Mouse (Mus musculus): ENCODE measurements around the gene Lipt2.

The Lipt2 gene

GRCm38 (mm10) chr7:100159105-100159841, at the start of gene Lipt2:
Gene Lipt2 (plus strand): TSS chr7:100159277.
- CTCF ChIA-PET = no interaction called here

- CTCF ChIA-PET = no interaction called here
Measured at GRCm38 (mm10) chr7:100111506-100111905, 47.6 kb upstream of the Lipt2 start.

GRCm38 (mm10) chr7:100113821-100114220, 45.3 kb upstream of the Lipt2 start:
- CTCF ChIA-PET = interaction anchor here (0.6 kb wide), 1 partner anchor 11 kb away, joined by 3 read pairs; no protein-coding TSS in a partner anchor

- CTCF ChIA-PET = no interaction called here
Measured at GRCm38 (mm10) chr7:100114279-100114678, 44.8 kb upstream of the Lipt2 start.

- CTCF ChIA-PET = no interaction called here
Measured at GRCm38 (mm10) chr7:100120791-100121261, 38.3 kb upstream of the Lipt2 start.

- CTCF ChIA-PET = interaction anchor here (0.8 kb wide), 1 partner anchor 247 kb away, joined by 16 read pairs; no protein-coding TSS in a partner anchor
Measured at GRCm38 (mm10) chr7:100121376-100121789, 37.7 kb upstream of the Lipt2 start, which contains the start of gene Pold3. Gene Pold3 (minus strand): TSS chr7:100121565.

- CTCF ChIA-PET = interaction anchor here (0.6 kb wide), 1 partner anchor 1490 kb away, joined by 3 read pairs; no protein-coding TSS in a partner anchor
Measured at GRCm38 (mm10) chr7:100123486-100123885, 35.6 kb upstream of the Lipt2 start.

GRCm38 (mm10) chr7:100124211-100124610, 34.9 kb upstream of the Lipt2 start:
- CTCF ChIA-PET = no interaction called here

- CTCF ChIA-PET = interaction anchor here (0.7 kb wide), 1 partner anchor 12 kb away, joined by 3 read pairs; no protein-coding TSS in a partner anchor
Measured at GRCm38 (mm10) chr7:100125166-100125565, 33.9 kb upstream of the Lipt2 start.

GRCm38 (mm10) chr7:100126514-100126913, 32.6 kb upstream of the Lipt2 start:
- CTCF ChIA-PET = no interaction called here

- CTCF ChIA-PET = no interaction called here
Measured at GRCm38 (mm10) chr7:100128262-100129041, 30.6 kb upstream of the Lipt2 start.

GRCm38 (mm10) chr7:100130592-100130991, 28.5 kb upstream of the Lipt2 start:
- CTCF ChIA-PET = interaction anchor here (0.7 kb wide), 1 partner anchor 98 kb away, joined by 3 read pairs; no protein-coding TSS in a partner anchor

- CTCF ChIA-PET = no interaction called here
Measured at GRCm38 (mm10) chr7:100132379-100132778, 26.7 kb upstream of the Lipt2 start.

GRCm38 (mm10) chr7:100137038-100137437, 22.0 kb upstream of the Lipt2 start:
- CTCF ChIA-PET = no interaction called here

- CTCF ChIA-PET = no interaction called here
Measured at GRCm38 (mm10) chr7:100138075-100138474, 21.0 kb upstream of the Lipt2 start.

GRCm38 (mm10) chr7:100140591-100140990, 18.5 kb upstream of the Lipt2 start:
- CTCF ChIA-PET = no interaction called here

- CTCF ChIA-PET = no interaction called here
Measured at GRCm38 (mm10) chr7:100148586-100148985, 10.5 kb upstream of the Lipt2 start.

GRCm38 (mm10) chr7:100150086-100150485, 9.0 kb upstream of the Lipt2 start:
- CTCF ChIA-PET = no interaction called here

- CTCF ChIA-PET = no interaction called here
Measured at GRCm38 (mm10) chr7:100150626-100151025, 8.5 kb upstream of the Lipt2 start.

- CTCF ChIA-PET = no interaction called here
Measured at GRCm38 (mm10) chr7:100157669-100158068, 1.4 kb upstream of the Lipt2 start.

GRCm38 (mm10) chr7:100160006-100160405, 929 bp downstream of the Lipt2 start:
- CTCF ChIA-PET = no interaction called here

GRCm38 (mm10) chr7:100163506-100163905, 4.4 kb downstream of the Lipt2 start:
- CTCF ChIA-PET = interaction anchor here (0.6 kb wide), 1 partner anchor 547 kb away, joined by 4 read pairs; no protein-coding TSS in a partner anchor

- CTCF ChIA-PET = no interaction called here
Measured at GRCm38 (mm10) chr7:100168654-100169053, 9.6 kb downstream of the Lipt2 start.
